Mouse (Mus musculus) neural tube, embryonic 15.5 days (tissue): ENCODE results near the gene Cpm. TPM values are rescaled to one million over a fixed set of nuclear protein-coding genes. Genes with fewer than 3 reads are reported as not detected.

Source experiments
- ATAC-seq: fragments of 200-750 bp; cut with Nextera tagmentation; 2 replicates; pipeline ENCODE4 v1.8.0; 2017; ENCODE audit warnings: mild to moderate bottlenecking, moderate TSS enrichment, moderate library complexity; ENCODE audit not compliant: low FRiP score
- H3K27ac ChIP-seq: fragments of 300-500 bp; sonication (generic); replicated peaks from 2 replicates; pipeline ENCODE4 v1.5.1; 2015; ENCODE audit warnings: mild to moderate bottlenecking, inconsistent platforms
- H3K27me3 ChIP-seq: fragments of 300-500 bp; sonication (generic); replicated peaks from 2 replicates; pipeline ENCODE4 v1.6.1; 2015; ENCODE audit warnings: inconsistent platforms
- H3K36me3 ChIP-seq: fragments of 300-500 bp; sonication (generic); 2 replicates; pipeline ENCODE4 v1.6.1; 2015; ENCODE audit warnings: inconsistent platforms
- H3K4me1 ChIP-seq: fragments of 300-500 bp; sonication (generic); 2 replicates; pipeline ENCODE4 v1.6.1; 2015; ENCODE audit warnings: inconsistent platforms
- H3K4me2 ChIP-seq: fragments of 300-500 bp; sonication (generic); 2 replicates; pipeline ENCODE4 v1.6.1; 2015; ENCODE audit warnings: inconsistent platforms, mild to moderate bottlenecking, moderate library complexity
- H3K4me3 ChIP-seq: fragments of 300-500 bp; sonication (generic); replicated peaks from 2 replicates; pipeline ENCODE4 v1.5.1; 2015; ENCODE audit warnings: mild to moderate bottlenecking, inconsistent platforms
- H3K9ac ChIP-seq: fragments of 300-500 bp; sonication (generic); replicated peaks from 2 replicates; pipeline ENCODE4 v1.6.1; 2015; ENCODE audit warnings: mild to moderate bottlenecking, inconsistent platforms
- H3K9me3 ChIP-seq: fragments of 300-500 bp; sonication (generic); replicated peaks from 2 replicates; pipeline ENCODE4 v1.6.1; 2016; ENCODE audit warnings: inconsistent platforms
- WGBS: fragments of 180-500 bp; shearing (Covaris S2); methylation state at CpG from one replicate; pipeline ENCODE4 v1.1.7; 2015; ENCODE audit warnings: mixed read lengths; 5-methylcytosine and 5-hydroxymethylcytosine counted together
- polyA plus RNA-seq: library from polyadenylated mRNA; unstranded; fragments of >200 nt; fragmentation: Nextera tagmentation; extraction: Ambion mirVana; gene quantifications from 2 replicates; pipeline ENCODE4 v1.2.1, GENCODE M21; 2015

Gene Cpm
- polyA plus RNA-seq, 1 experiment from 2014 or later: 4.1 TPM

DNA sequence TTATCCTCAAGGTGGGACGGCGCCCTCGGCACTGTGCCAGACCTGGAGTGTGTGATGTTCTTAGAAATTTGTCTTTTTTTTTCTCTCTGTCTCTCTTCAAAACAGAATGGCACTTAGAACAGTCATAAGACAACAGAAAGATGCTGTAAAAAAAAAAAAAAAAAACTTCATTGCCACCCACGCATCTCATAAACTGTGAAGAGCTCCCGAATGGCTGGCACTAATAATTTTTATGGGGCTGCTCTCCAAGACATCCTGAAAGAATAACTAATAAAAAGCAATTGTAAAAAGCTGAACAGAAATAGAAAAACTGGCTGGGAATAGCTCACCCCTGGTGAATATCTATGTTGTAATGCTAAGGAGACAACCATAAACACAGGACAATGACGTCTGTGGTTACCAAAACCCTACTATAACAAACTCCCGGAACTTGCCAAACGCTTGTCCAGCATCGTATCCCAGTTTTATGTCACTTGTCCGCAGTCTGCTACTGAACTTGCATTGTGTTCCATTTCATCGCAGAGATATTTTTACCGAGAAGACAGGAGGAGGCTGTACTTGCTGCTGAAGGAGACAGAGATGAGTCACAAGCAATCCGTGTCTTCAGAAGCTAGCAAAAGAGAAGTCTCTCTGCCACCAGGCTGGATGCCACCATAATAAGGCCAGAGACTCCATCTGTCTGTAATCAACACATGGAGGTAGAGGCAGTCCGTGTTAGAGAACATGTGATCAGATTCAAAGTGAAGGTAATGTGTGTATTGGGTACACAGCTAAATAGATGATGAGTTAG lies 25.3 kb upstream of the Cpm start:
- no peaks in the 10 kb centered on the region for H3K36me3 ChIP-seq
- peak overlapping the region; percentile 29; the same call in 1 of the 2 replicates for H3K27ac ChIP-seq
- no peak overlapping the region for H3K4me2 ChIP-seq
- ATAC-seq: peak; percentile 57
- 0 out of 2 replicates have a peak, but pooled peaks cover 9% of the 10 kb centered on the region for H3K4me1 ChIP-seq
- WGBS: 58% methylated on average over 14 of the region's 14 CpGs
- H3K27me3 ChIP-seq: no peaks in the 10 kb centered on the region
- no peak overlapping the region for H3K4me3 ChIP-seq
- H3K9ac ChIP-seq: no peak overlapping the region
- no peaks in the 10 kb centered on the region for H3K9me3 ChIP-seq

DNA sequence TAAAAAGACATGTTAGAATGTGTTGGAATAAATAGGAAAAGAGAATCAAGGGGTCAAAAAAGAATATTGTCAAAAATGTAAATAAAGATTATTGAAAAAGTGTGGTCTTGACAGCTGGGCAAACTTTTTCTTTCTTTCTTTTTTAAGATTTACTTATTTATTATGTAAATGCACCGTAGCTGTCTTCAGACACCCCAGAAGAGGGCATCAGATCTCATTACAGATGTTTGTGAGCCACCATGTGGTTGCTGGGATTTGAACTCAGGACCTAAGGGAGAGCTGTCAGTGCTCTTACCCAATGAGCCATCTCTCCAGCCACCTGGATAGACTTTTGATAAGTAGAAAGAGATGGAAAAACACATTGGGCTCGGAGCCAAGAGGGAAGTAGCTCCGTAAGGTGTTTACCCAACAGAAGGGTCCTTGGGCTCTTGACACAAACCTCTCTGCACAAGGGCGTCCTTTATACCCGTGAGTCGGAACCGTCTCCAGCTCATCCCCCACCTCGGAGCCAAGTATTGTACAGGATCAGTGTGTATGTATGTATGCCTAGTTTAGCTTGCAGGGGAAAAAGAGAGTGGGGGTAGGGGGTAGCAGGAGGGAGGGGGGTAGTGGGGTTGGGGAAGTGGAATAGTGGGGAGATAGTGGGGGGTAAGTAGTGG lies 24.5 kb upstream of the Cpm start:
- no peak for ATAC-seq
- H3K27ac ChIP-seq: no peak overlapping the region
- H3K9ac ChIP-seq: no peak overlapping the region
- H3K4me2 ChIP-seq: no peak overlapping the region
- no peaks in the 10 kb centered on the region for H3K9me3 ChIP-seq
- 88% methylated on average over 8 of the region's 8 CpGs for WGBS
- H3K4me3 ChIP-seq: no peak overlapping the region
- no peaks in the 10 kb centered on the region for H3K27me3 ChIP-seq
- H3K4me1 ChIP-seq: 0 out of 2 replicates have a peak, but pooled peaks cover 9% of the 10 kb centered on the region
- H3K36me3 ChIP-seq: no peaks in the 10 kb centered on the region

DNA sequence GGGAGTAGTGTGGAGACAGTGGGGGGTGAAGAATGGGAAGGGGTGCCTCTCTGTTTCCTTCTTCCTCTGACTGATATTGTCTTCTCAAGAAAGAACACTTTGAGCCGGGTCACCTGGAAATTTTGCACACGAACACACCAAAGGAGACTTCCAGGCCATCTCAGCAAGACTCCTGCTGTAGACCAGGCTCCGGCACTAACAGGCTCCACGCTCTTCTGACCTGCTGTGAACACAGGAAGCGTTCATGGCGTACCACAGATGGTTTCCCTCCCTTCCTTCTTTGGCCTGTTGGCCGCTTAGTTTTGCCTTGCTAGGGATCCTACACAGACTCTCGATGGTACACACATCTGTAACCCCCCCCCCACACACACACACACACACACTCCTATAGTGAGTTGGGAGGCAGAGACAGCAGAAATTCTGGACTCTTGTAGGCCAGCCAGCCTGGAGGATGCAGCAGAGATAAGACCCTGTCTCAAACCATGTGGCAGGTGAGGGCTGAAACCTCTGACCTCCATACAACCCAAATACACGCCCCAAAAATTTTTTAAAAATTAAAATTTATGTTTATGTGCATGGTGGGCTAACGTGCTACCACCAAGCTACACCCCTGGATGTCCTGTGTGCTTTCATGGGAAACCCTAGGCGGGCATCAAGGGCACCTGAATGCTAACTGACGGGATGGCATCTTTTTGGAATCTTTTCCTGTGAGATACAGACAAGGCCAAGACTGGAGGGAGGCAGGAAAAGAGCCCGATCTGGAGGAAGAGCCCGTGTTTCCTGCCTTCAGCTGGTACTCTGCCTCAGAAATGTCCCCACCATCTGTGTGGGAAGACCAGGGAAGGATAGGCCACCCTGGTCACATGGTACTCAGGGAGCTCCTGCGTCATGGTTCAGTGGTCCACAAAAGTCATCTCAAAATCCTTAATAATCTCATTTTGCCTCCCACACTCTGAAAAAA lies 23.7 kb upstream of the Cpm start:
- ATAC-seq: no peak
- Histone ChIP-seq H3K36me3 (no peaks in the 10 kb centered on the region), H3K4me3 (no peak overlapping the region), H3K9me3 (no peaks in the 10 kb centered on the region), H3K4me1 (0 out of 2 replicates have a peak, but pooled peaks cover 9% of the 10 kb centered on the region), H3K9ac (no peak overlapping the region), H3K27me3 (no peaks in the 10 kb centered on the region), H3K27ac (no peak overlapping the region), H3K4me2 (no peak overlapping the region)
- WGBS: 86% methylated on average over 15 of the region's 15 CpGs

- no peak overlapping the region for H3K9ac ChIP-seq
- no peak for ATAC-seq
- no peaks in the 10 kb centered on the region for H3K27me3 ChIP-seq
- H3K27ac ChIP-seq: no peak overlapping the region
- no peaks in the 10 kb centered on the region for H3K9me3 ChIP-seq
- no peak overlapping the region for H3K4me3 ChIP-seq
- H3K36me3 ChIP-seq: no peaks in the 10 kb centered on the region
- H3K4me2 ChIP-seq: no peak overlapping the region
- 87% methylated on average over 5 of the region's 5 CpGs for WGBS
- H3K4me1 ChIP-seq: 0 out of 2 replicates have a peak, but pooled peaks cover 9% of the 10 kb centered on the region
Observed at GRCm38 (mm10) chr10:117606423-117606822, 22.9 kb upstream of the Cpm start.

DNA sequence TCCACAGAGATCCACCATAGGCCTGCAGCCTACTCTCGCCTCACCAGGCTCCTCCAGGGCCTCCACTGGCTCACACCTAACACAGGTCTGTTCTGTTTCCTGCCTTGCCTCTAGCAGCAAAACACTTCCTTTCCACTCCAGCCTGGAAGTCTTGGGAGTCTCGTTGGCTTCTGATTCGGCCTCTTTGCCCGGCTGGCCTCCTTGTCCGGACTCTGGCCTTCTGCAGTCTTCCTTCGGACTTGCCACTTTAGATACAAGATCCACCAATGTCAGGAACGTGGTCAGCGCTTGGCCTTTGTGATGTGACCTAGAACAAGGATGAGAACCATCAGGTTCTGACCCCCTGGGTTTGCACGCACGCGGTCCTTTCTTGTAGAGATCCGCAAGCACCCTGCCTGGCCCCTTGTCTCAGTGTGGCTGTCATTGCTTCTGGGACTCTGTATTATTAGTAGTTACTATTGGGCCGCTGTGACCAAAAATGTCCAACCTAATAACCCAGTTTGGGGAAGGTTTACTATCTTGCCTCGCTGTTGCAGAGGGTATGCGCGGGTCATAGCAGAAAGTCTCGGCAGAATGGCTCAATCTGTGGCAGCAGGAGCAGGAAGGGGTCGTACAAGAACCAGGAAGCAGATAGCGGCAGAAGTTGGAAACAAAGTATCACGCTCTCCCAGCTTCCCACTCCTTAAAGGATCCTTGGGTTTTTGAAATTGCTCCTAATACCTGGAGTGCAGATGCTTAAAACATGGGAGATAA lies 22.1 kb upstream of the Cpm start:
- no peak overlapping the region for H3K4me2 ChIP-seq
- H3K27me3 ChIP-seq: no peaks in the 10 kb centered on the region
- H3K27ac ChIP-seq: no peak overlapping the region
- H3K9me3 ChIP-seq: no peaks in the 10 kb centered on the region
- no peak for ATAC-seq
- H3K9ac ChIP-seq: no peak overlapping the region
- H3K4me3 ChIP-seq: no peak overlapping the region
- H3K36me3 ChIP-seq: no peaks in the 10 kb centered on the region
- 0 out of 2 replicates have a peak, but pooled peaks cover 9% of the 10 kb centered on the region for H3K4me1 ChIP-seq
- WGBS: 94% methylated on average over 20 of the region's 20 CpGs

- Histone ChIP-seq H3K27ac (no peak overlapping the region), H3K27me3 (no peaks in the 10 kb centered on the region), H3K9me3 (no peaks in the 10 kb centered on the region), H3K4me3 (no peak overlapping the region), H3K4me1 (0 out of 2 replicates have a peak, but pooled peaks cover 9% of the 10 kb centered on the region), H3K4me2 (no peak overlapping the region), H3K36me3 (no peaks in the 10 kb centered on the region), H3K9ac (no peak overlapping the region)
- 96% methylated on average over 10 of the region's 10 CpGs for WGBS
- ATAC-seq: no peak
Observed at GRCm38 (mm10) chr10:117607804-117608279, 21.5 kb upstream of the Cpm start.

- no peak overlapping the region for H3K4me3 ChIP-seq
- H3K9ac ChIP-seq: no peak overlapping the region
- H3K27me3 ChIP-seq: no peaks in the 10 kb centered on the region
- no peaks in the 10 kb centered on the region for H3K36me3 ChIP-seq
- 0 out of 2 replicates have a peak, but pooled peaks cover 7% of the 10 kb centered on the region for H3K4me1 ChIP-seq
- no peak overlapping the region for H3K4me2 ChIP-seq
- H3K9me3 ChIP-seq: no peaks in the 10 kb centered on the region
- WGBS: 92% methylated on average over 7 of the region's 7 CpGs
- ATAC-seq: no peak
- H3K27ac ChIP-seq: no peak overlapping the region
Observed at GRCm38 (mm10) chr10:117608487-117608886, 20.8 kb upstream of the Cpm start.

GRCm38 (mm10) chr10:117608988-117609809 lies 20.1 kb upstream of the Cpm start:
- no peak overlapping the region for H3K4me3 ChIP-seq
- no peak overlapping the region for H3K4me2 ChIP-seq
- no peaks in the 10 kb centered on the region for H3K9me3 ChIP-seq
- no peaks in the 10 kb centered on the region for H3K27me3 ChIP-seq
- 93% methylated on average over 7 of the region's 7 CpGs for WGBS
- H3K4me1 ChIP-seq: 0 out of 2 replicates have a peak, but pooled peaks cover 2% of the 10 kb centered on the region
- no peak overlapping the region for H3K9ac ChIP-seq
- H3K27ac ChIP-seq: no peak overlapping the region
- H3K36me3 ChIP-seq: no peaks in the 10 kb centered on the region
- ATAC-seq: no peak

GRCm38 (mm10) chr10:117609810-117610090 lies 19.6 kb upstream of the Cpm start:
- H3K9ac ChIP-seq: no peak overlapping the region
- 93% methylated on average over 6 of the region's 6 CpGs for WGBS

GRCm38 (mm10) chr10:117610160-117610764 lies 19.0 kb upstream of the Cpm start:
- 94% methylated on average over 5 of the region's 5 CpGs for WGBS
- H3K9me3 ChIP-seq: no peaks in the 10 kb centered on the region
- no peak overlapping the region for H3K4me2 ChIP-seq

More at GRCm38 (mm10) chr10:117609810-117610090, 19.6 kb upstream of the Cpm start:
- H3K4me3 ChIP-seq: no peak overlapping the region
- no peaks in the 10 kb centered on the region for H3K36me3 ChIP-seq
- no peak overlapping the region for H3K27ac ChIP-seq
- no peaks in the 10 kb centered on the region for H3K9me3 ChIP-seq
- no peak for ATAC-seq
- H3K4me2 ChIP-seq: no peak overlapping the region
- H3K27me3 ChIP-seq: no peaks in the 10 kb centered on the region
- H3K4me1 ChIP-seq: no peaks in the 10 kb centered on the region

More at GRCm38 (mm10) chr10:117610160-117610764, 19.0 kb upstream of the Cpm start:
- no peak overlapping the region for H3K9ac ChIP-seq
- no peak overlapping the region for H3K27ac ChIP-seq
- H3K27me3 ChIP-seq: no peaks in the 10 kb centered on the region
- H3K4me1 ChIP-seq: no peaks in the 10 kb centered on the region
- H3K36me3 ChIP-seq: no peaks in the 10 kb centered on the region
- H3K4me3 ChIP-seq: no peak overlapping the region
- no peak for ATAC-seq
